Mouse (Mus musculus): ENCODE data around the gene Gm28308. TPM values are rescaled to one million over a fixed set of nuclear protein-coding genes. Genes with fewer than 3 reads are reported as not detected.

Gene Gm28308
- total RNA-seq, 2 experiments from 2014 or later: not detected

GRCm38 (mm10) chr6:52154044-52154443 is 59.1 kb downstream of the Gm28308 start:
- no peak for DNase-seq (ENCODE audit: low spot score in 2 of 2)
- intact Hi-C loops (cut with DNase I): no loop called here

DNA sequence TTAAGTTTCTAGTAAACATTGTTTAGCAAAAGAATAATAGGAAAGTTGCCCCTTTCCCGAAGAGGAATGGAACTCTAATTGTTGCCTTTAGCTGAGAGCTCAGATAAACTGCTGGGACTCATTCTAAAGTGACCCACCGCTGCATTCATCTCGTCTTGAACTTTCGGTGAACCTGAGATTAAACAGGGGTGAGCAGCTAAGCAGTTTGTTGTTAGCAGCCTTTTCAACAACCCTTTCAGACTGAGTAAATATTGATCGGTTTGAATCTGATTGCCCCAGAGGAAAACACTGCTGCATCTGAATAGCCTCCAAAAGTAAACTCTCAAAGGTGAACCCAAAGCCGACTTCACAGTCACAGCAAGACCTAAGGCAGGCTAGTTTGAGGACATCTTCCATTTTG is 59.9 kb downstream of the Gm28308 start:
- DNase-seq (ENCODE audit: low spot score in 2 of 2): no peak
- intact Hi-C loops (cut with DNase I): no loop called here

DNA sequence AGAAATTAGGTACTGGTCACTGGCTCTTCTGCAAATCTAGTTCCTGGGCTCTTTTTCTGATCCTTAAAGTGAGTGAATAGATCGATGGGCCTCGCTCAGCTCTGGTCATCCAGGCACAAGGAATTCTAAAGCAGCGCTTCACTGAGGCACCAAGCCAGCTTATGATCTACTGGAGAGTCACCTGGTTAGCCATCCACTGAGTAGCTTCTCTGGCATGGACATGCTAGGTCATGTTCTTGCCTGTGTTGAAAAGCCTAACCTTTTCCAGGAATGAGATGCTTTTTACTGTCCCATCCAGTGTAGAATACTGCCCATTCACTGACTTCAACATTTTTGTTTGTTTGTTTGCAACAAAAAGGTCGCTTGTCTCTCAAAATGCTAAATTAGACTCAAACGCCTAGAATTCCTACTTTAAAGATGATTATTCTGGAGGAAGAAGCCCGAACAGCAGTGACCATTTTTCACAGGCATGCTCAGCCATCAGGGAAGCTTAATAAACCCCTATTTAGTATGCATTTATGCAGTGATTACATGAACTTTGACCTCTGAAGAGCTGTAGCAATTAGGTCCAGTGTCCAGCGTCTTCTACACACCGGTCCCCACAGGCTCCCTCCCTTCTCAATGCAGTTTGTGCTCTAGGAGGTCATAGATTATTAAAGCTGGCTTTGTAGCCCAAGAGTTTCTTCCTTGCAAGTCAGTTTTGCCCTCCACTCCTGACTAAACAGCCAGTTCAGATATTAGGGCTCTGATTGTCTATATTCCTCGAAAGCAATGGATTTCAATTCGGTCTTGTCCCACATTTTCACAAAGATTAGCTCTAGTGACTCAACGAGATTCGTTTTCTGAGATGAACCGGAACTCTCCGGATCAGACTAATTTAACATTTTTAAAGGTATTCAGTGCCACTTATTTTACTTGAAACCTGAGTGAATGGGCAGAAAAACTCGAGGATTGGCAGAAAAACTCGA is 60.6 kb downstream of the Gm28308 start:
- intact Hi-C loops (cut with DNase I): no loop called here
- no peak for DNase-seq (ENCODE audit: low spot score in 2 of 2)

- intact Hi-C loops (cut with DNase I): no loop called here
Measured at GRCm38 (mm10) chr6:52151571-52151970, 61.6 kb downstream of the Gm28308 start.

DNA sequence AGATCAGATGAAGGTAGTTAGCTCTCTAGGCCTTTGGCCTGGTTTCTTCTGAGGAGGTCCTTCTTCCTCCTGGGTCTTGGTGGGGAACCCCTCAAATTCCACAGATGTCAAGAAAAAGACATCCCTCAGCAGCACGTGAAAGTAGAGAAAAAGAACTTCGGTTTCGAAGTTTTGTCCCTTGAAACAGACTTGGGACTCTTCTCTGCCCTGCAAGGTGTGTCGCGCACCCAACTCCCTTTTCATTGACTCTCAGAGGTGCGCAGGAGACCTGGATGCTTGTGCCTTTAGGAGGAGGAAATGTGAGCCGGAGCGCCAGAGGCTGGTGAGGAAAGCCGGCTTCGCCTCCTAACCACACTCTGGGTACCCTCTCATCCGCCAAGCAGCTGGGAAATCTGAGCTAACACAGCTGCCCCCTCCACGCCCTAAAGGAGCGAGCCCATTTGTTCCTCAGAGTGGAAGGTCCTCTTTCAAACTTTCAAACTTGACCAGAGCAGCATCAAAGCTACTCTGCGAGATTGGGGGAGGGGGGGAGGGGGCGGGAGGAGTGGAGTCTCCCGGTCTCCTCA is 62.7 kb downstream of the Gm28308 start:
- intact Hi-C loops (cut with DNase I): no loop called here
- DNase-seq (ENCODE audit: low spot score in 2 of 2): no peak

More at GRCm38 (mm10) chr6:52151571-52151970, 61.6 kb downstream of the Gm28308 start:
- no peak for DNase-seq (ENCODE audit: low spot score in 2 of 2)

DNA sequence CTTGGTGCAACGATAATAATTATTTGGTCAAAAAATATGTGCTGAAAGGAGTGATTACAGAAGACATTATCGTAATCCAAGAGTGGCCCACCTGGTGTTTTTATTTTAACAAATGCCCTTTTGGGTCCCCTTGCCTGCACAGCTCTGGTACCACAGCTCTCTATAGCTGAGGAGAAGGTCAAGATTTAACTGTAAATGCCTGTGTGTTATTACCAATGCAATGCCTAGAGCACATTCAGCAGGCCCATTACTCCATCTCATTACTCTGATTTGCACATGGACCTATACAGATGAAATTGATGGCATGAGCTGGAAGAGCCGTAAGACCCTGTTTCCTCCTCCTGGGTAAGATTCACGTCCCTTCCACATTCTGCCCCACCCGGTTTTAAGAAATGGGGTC is 74.0 kb downstream of the Gm28308 start:
- intact Hi-C loops (cut with DNase I): no loop called here
- no peak for DNase-seq (ENCODE audit: low spot score in 2 of 2)

DNA sequence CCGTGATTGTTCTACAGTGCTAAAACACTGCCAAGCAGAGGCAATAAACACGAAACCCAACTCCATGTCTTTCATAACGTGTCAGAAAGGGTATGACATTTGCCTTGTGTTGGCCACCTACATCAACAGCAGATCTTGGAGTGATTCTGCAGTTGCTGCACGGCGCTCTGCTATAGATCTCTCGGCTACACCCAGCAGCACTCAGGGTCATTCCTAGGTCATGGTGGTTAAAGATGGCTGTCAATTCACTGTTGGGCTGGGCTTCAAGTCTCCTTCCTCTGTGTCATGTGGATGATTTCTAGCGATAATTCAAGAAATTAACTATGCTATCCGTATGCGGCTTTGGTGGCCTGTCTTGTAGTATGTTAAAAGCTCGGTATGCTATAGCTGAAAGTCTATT is 74.6 kb downstream of the Gm28308 start:
- intact Hi-C loops (cut with DNase I): no loop called here
- no peak for DNase-seq (ENCODE audit: low spot score in 2 of 2)

GRCm38 (mm10) chr6:52137841-52138535 is 75.2 kb downstream of the Gm28308 start:
- intact Hi-C loops (cut with DNase I): no loop called here
- no peak for DNase-seq (ENCODE audit: low spot score in 2 of 2)

DNA sequence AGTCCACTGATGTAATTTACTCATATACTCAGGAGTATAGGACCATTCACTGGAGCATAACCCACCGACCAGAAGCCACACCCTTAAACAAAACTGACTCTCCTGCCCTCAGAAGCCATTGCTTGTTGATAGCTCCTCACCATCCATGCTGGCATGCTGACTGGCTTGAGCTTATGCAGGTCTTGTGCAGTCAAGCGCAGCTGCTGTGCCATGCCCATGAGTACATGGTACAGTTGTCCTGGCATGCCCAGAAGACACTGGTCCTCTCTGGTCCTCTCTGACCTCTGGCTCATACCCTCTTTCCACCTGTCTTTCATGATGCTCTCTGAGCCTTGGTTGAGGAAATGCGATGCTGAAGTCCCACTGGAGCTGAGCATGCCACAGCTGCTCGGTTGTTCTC is 89.5 kb downstream of the Gm28308 start:
- no peak for DNase-seq (ENCODE audit: low spot score in 2 of 2)
- intact Hi-C loops (cut with DNase I): no loop called here

GRCm38 (mm10) chr6:52121173-52121572 is 92.0 kb downstream of the Gm28308 start:
- intact Hi-C loops (cut with DNase I): no loop called here
- DNase-seq (ENCODE audit: low spot score in 2 of 2): no peak

GRCm38 (mm10) chr6:52118903-52119635 is 94.1 kb downstream of the Gm28308 start:
- intact Hi-C loops (cut with DNase I): no loop called here
- DNase-seq (ENCODE audit: low spot score in 2 of 2): peak in 1 of 2 experiments; percentile 7

DNA sequence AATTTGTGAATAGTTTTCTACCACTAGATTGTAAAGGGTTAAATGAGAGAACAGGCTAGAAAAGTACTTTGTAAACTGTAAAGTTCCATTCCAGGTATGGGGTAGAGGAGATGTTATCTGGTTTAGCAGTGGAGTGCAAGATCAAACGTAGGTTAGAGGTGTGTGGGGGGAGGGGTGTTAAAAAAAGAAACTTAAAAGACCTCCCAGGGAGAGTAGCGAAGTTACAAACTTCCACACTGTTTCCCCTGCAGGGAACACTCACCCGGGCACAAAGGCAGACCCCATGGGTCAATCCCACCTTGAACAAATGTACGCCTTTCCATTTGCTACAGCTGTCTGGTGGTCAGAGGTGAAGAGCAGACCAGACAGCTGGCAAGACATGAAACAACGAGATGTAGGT is 97.2 kb downstream of the Gm28308 start:
- intact Hi-C loops (cut with DNase I): no loop called here
- DNase-seq (ENCODE audit: low spot score in 2 of 2): no peak

Small RNA genes within 50 kb of the gene (microRNA-seq; reads per million reads assigned to microRNA genes)
- gene Mir196b: 2.0 to 3.2 reads per million in 2 experiments

Other genes with a start within 250 kb of the Gm28308 start
- 1 to 10 TPM; 6.9 to 7.4 TPM for gene Skap2, start 200.8 kb downstream of the Gm28308 start, total RNA-seq (2021)
- not detected for gene Hoxa1, start 55.0 kb downstream of the Gm28308 start, total RNA-seq (2021)
- not detected for gene Hoxa2, start 48.5 kb downstream of the Gm28308 start, total RNA-seq (2021)
- not detected for gene 5730596B20Rik, start 35.8 kb downstream of the Gm28308 start, total RNA-seq (2021)
- gene Hoxa4, start 21.6 kb downstream of the Gm28308 start, total RNA-seq (2021): not detected
- gene Hoxa5, start 8.8 kb downstream of the Gm28308 start, total RNA-seq (2021): not detected
- gene Hoxa6, start 4.6 kb downstream of the Gm28308 start, total RNA-seq (2021): not detected
- not detected for gene Hoxa3, start within 50 bp of the Gm28308 start, total RNA-seq (2021)
- not detected for gene Hoxa7, start 8.5 kb upstream of the Gm28308 start, total RNA-seq (2021)
- not detected for gene Hoxa9, start 17.8 kb upstream of the Gm28308 start, total RNA-seq (2021)
- not detected for gene Hoxa10, start 27.5 kb upstream of the Gm28308 start, total RNA-seq (2021)
- gene Hoxa11, start 32.5 kb upstream of the Gm28308 start, total RNA-seq (2021): not detected
- gene Hoxa13, start 47.5 kb upstream of the Gm28308 start, total RNA-seq (2021): not detected
- gene Evx1, start 100.2 kb upstream of the Gm28308 start, total RNA-seq (2021): not detected